Mouse (Mus musculus): ENCODE measurements at regions not wholly inside any gene's neighbourhood (a gene's known extent, or its start where the extent isn't known, plus 50 kb on each side); places are given as distances from the start of the nearest gene placed in this dataset.

DNA sequence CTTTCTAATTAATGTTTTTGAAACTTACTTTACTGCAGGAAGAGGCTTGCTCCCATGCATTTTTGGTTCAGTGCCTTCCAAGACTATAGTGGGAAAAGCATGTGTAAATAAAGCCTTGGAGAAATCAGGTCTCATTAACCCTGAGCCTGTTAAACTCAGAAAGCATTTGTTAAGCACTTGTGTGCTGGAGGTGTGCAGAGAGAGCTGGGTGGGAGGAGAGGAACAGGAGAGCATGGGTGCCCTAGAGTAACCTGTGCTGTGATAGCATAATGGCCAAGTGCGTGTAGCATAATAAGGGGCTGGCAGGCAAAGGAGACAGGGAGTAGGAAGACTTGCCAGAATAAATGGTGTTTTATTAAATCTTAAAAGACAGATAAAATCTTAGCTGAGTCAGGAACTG is 1160.2 kb upstream of the Gulo start:
- 63% methylated on average over 1 of the region's 1 CpGs for WGBS

DNA sequence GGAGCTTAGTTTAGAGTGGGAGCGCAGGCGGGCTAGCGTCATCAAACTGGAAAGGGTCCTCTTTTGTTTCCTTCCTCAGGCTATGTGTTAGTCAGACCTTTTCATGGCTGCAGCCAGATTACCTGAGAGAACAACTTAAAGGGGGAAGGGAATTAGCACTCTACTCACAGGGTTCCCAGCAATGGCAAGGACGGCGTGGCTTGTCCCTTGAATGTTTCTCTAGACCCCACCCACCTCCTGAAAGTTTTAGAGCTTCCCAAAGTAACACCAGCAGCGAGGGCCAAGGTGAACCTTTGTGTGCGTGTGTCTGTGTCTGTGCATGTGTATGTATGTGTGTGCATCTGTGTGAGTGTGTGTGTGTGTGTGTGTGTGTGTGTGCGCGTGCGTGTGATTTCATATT is 1151.0 kb upstream of the Gulo start:
- Histone ChIP-seq H3K4me2 (ENCODE audit: low read depth, low read length) (no peak overlapping the region), H3K9ac (replicated peaks; ENCODE audit: low read length) (no peak overlapping the region), H3K27ac (replicated peaks; ENCODE audit: low read depth, low read length) (no peak overlapping the region), H3K4me3 (ENCODE audit: low read depth, low read length) (no peak overlapping the region), H3K4me1 (ENCODE audit: control insufficient read depth, insufficient read depth, low read length) (no peaks in the 10 kb centered on the region), H3K27me3 (ENCODE audit: control insufficient read depth, insufficient read depth, low read length) (no peaks in the 10 kb centered on the region), H3K36me3 (replicated peaks; ENCODE audit: control insufficient read depth, insufficient read depth, low read depth, low read length) (no peaks in the 10 kb centered on the region), H3K9me3 (replicated peaks; ENCODE audit: control insufficient read depth, low read length) (no peaks in the 10 kb centered on the region)
- 85% methylated on average over 10 of the region's 10 CpGs for WGBS
- no peak for DNase-seq (ENCODE audit: low spot score)
- ATAC-seq (replicated peaks; ENCODE audit: insufficient number of reproducible peaks, low FRiP score, low TSS enrichment, low read depth), result no peak

More for the DNA sequence above, 1160.2 kb upstream of the Gulo start:
- Histone ChIP-seq H3K36me3 (replicated peaks; ENCODE audit: control insufficient read depth, insufficient read depth, low read depth, low read length) (no peaks in the 10 kb centered on the region), H3K27me3 (ENCODE audit: control insufficient read depth, insufficient read depth, low read length) (no peaks in the 10 kb centered on the region), H3K4me1 (ENCODE audit: control insufficient read depth, insufficient read depth, low read length) (no peaks in the 10 kb centered on the region), H3K9me3 (replicated peaks; ENCODE audit: control insufficient read depth, low read length) (no peaks in the 10 kb centered on the region), H3K9ac (replicated peaks; ENCODE audit: low read length) (no peak overlapping the region), H3K4me2 (ENCODE audit: low read depth, low read length) (no peak overlapping the region), H3K4me3 (ENCODE audit: low read depth, low read length) (no peak overlapping the region), H3K27ac (replicated peaks; ENCODE audit: low read depth, low read length) (no peak overlapping the region)
- no peak for ATAC-seq (replicated peaks; ENCODE audit: insufficient number of reproducible peaks, low FRiP score, low TSS enrichment, low read depth)
- no peak for DNase-seq (ENCODE audit: low spot score)

DNA sequence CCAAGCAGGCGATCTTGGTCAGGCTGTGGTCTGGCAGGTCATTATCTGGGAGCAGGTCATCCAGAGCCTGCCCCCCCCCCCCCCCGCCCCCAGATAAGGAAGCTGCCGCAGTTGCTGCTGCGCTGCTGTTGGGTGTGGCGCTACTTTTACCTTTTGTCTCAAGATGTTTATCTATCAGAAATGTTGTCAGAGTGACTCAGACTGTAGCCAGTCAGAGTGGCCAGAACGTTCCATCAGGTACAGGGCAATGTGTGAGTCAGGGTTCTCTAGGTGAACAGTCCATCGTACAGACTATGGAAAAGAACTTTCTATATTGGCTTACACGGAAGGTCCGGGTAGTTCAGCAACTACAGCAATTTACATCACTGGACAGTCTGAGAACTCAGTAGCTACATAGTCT is 1149.9 kb upstream of the Gulo start:
- Histone ChIP-seq H3K4me2 (ENCODE audit: low read depth, low read length) (no peak overlapping the region), H3K4me3 (ENCODE audit: low read depth, low read length) (no peak overlapping the region), H3K9me3 (replicated peaks; ENCODE audit: control insufficient read depth, low read length) (no peaks in the 10 kb centered on the region), H3K9ac (replicated peaks; ENCODE audit: low read length) (no peak overlapping the region), H3K36me3 (replicated peaks; ENCODE audit: control insufficient read depth, insufficient read depth, low read depth, low read length) (no peaks in the 10 kb centered on the region), H3K27me3 (ENCODE audit: control insufficient read depth, insufficient read depth, low read length) (no peaks in the 10 kb centered on the region), H3K27ac (replicated peaks; ENCODE audit: low read depth, low read length) (no peak overlapping the region), H3K4me1 (ENCODE audit: control insufficient read depth, insufficient read depth, low read length) (no peaks in the 10 kb centered on the region)
- DNase-seq (ENCODE audit: low spot score), result no peak
- 89% methylated on average over 9 of the region's 9 CpGs for WGBS
- ATAC-seq (replicated peaks; ENCODE audit: insufficient number of reproducible peaks, low FRiP score, low TSS enrichment, low read depth), result no peak

DNA sequence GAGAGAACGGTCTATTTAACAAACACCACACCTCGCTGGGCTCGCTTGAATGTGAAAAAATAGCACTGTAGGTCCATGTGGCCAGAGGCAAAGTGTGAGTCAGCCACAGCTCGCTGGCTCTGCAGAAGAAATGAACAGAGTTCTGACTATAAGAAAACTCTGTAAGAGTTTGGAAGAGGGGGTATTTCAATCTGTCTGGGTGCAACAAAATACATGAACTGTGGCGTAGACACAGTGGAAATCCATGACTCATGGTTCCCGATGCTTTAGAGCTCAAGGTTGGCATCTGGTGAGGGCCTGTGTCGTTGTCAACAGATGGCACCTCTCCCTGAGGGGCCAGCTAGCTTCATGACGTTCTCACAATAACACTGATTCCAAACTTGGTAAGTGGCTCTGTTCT is 1147.4 kb upstream of the Gulo start:
- Histone ChIP-seq H3K27me3 (ENCODE audit: control insufficient read depth, insufficient read depth, low read length) (no peaks in the 10 kb centered on the region), H3K4me1 (ENCODE audit: control insufficient read depth, insufficient read depth, low read length) (no peaks in the 10 kb centered on the region), H3K9ac (replicated peaks; ENCODE audit: low read length) (no peak overlapping the region), H3K27ac (replicated peaks; ENCODE audit: low read depth, low read length) (no peak overlapping the region), H3K4me2 (ENCODE audit: low read depth, low read length) (no peak overlapping the region), H3K36me3 (replicated peaks; ENCODE audit: control insufficient read depth, insufficient read depth, low read depth, low read length) (no peaks in the 10 kb centered on the region), H3K9me3 (replicated peaks; ENCODE audit: control insufficient read depth, low read length) (no peaks in the 10 kb centered on the region), H3K4me3 (ENCODE audit: low read depth, low read length) (no peak overlapping the region)
- ATAC-seq (replicated peaks; ENCODE audit: insufficient number of reproducible peaks, low FRiP score, low TSS enrichment, low read depth), result no peak
- WGBS, result 73% methylated on average over 8 of the region's 8 CpGs
- DNase-seq (ENCODE audit: low spot score), result no peak

DNA sequence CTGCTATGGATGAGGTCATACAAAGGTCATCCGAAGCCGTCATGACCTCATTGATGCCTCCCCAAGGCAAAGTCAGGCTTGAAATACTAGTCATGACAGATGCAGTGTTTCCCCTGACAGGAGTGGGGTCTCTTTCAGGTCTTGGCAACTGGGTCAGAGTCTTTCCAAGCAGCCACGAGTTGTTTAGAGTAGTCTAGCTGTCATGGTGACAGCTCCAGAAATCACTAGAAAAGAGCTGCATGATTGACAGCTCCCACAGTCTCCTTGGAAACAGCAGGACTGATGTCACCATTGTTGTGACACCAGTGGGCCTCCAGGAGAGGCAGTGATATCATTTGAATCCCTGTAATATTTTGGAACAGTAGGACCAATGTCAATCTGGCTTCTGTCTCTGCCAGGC is 1144.6 kb upstream of the Gulo start:
- no peak for ATAC-seq (replicated peaks; ENCODE audit: insufficient number of reproducible peaks, low FRiP score, low TSS enrichment, low read depth)

DNA sequence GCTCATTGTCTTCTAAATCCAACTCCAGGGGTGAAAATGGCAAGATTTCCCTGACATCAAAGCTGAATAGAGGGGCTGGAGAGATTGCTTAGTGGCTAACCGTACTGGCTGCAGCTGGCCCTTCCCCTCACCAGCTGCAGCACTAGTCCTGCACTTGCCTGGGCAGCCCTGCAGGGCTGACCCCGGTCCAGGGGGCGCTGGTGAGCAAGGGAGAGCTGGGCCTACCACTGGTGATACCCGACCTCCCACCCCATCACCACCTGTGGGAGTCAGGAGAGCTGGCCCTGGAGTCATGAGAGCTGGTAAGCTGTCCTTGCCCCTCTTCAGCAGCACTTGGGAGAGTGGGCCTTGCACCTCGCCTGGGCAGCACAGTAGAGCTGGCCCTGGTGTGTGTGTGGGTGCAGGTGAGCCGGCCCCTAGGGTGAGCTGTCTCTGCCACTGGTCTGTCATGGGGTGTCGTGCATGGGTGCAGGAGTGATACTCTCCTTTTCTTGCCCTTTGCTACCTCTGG is 1141.0 kb upstream of the Gulo start:
- no peak overlapping the region for H3K27ac ChIP-seq (replicated peaks; ENCODE audit: low read depth, low read length)
- no peaks in the 10 kb centered on the region for H3K4me1 ChIP-seq (ENCODE audit: control insufficient read depth, insufficient read depth, low read length)
- H3K27me3 ChIP-seq (ENCODE audit: control insufficient read depth, insufficient read depth, low read length), result no peaks in the 10 kb centered on the region
- 49% methylated on average over 7 of the region's 7 CpGs for WGBS
- H3K9ac ChIP-seq (replicated peaks; ENCODE audit: low read length), result no peak overlapping the region
- H3K9me3 ChIP-seq (replicated peaks; ENCODE audit: control insufficient read depth, low read length), result no peaks in the 10 kb centered on the region
- ATAC-seq (replicated peaks; ENCODE audit: insufficient number of reproducible peaks, low FRiP score, low TSS enrichment, low read depth) (no peak), DNase-seq (ENCODE audit: low spot score) (no peak)
- H3K4me3 ChIP-seq (ENCODE audit: low read depth, low read length), result no peak overlapping the region
- no peaks in the 10 kb centered on the region for H3K36me3 ChIP-seq (replicated peaks; ENCODE audit: control insufficient read depth, insufficient read depth, low read depth, low read length)
- no peak overlapping the region for H3K4me2 ChIP-seq (ENCODE audit: low read depth, low read length)

More for the DNA sequence above, 1144.6 kb upstream of the Gulo start:
- WGBS, result 43% methylated on average over 3 of the region's 3 CpGs
- Histone ChIP-seq H3K27ac (replicated peaks; ENCODE audit: low read depth, low read length) (no peak overlapping the region), H3K27me3 (ENCODE audit: control insufficient read depth, insufficient read depth, low read length) (no peaks in the 10 kb centered on the region), H3K4me3 (ENCODE audit: low read depth, low read length) (no peak overlapping the region), H3K4me1 (ENCODE audit: control insufficient read depth, insufficient read depth, low read length) (no peaks in the 10 kb centered on the region), H3K9ac (replicated peaks; ENCODE audit: low read length) (no peak overlapping the region), H3K36me3 (replicated peaks; ENCODE audit: control insufficient read depth, insufficient read depth, low read depth, low read length) (no peaks in the 10 kb centered on the region), H3K4me2 (ENCODE audit: low read depth, low read length) (no peak overlapping the region), H3K9me3 (replicated peaks; ENCODE audit: control insufficient read depth, low read length) (no peaks in the 10 kb centered on the region)
- no peak for DNase-seq (ENCODE audit: low spot score)

DNA sequence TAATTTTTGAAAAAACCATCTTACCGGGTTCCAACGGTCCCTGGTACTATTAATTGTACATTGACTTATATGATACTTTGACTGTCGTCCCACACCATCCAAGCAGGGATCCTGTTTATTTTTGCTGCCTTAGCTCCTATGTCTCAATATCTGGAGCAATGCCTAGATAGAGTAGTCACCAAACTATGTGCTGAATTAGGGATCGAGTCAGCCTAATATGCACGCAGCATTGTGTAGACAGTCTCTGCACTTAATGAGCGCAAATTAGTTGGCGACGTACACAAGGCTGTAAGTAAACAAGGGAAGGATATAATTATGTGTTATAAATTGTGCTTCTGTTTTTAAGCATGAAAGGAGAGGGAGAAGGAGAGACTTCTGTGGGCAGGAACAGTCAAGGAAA is 1140.1 kb upstream of the Gulo start:
- Histone ChIP-seq H3K9me3 (replicated peaks; ENCODE audit: control insufficient read depth, low read length) (no peaks in the 10 kb centered on the region), H3K36me3 (replicated peaks; ENCODE audit: control insufficient read depth, insufficient read depth, low read depth, low read length) (no peaks in the 10 kb centered on the region), H3K27ac (replicated peaks; ENCODE audit: low read depth, low read length) (no peak overlapping the region), H3K9ac (replicated peaks; ENCODE audit: low read length) (no peak overlapping the region), H3K4me1 (ENCODE audit: control insufficient read depth, insufficient read depth, low read length) (no peaks in the 10 kb centered on the region), H3K4me2 (ENCODE audit: low read depth, low read length) (no peak overlapping the region), H3K4me3 (ENCODE audit: low read depth, low read length) (no peak overlapping the region), H3K27me3 (ENCODE audit: control insufficient read depth, insufficient read depth, low read length) (no peaks in the 10 kb centered on the region)
- no peak for ATAC-seq (replicated peaks; ENCODE audit: insufficient number of reproducible peaks, low FRiP score, low TSS enrichment, low read depth)
- DNase-seq (ENCODE audit: low spot score), result no peak
- WGBS, result 84% methylated on average over 8 of the region's 8 CpGs

DNA sequence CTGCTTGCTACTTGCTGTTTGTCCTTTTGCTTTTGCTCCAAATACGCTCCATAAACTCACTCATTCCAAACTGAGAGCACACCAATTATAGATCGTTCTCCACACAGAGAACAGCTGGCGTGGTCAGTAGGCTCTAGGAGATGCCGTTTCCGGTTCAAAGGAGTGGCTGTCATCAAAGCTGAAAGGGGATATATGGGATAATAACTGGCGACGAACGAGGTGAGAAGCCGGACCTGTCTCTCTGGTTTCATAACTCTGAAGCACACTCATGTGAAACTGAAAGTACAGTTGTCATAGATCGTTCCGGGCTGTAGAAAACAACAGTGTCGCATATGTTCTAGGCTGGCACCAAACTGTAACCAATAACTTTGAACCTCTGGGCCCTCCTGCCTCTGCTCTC is 1137.6 kb upstream of the Gulo start:
- no peak overlapping the region for H3K4me3 ChIP-seq (ENCODE audit: low read depth, low read length)
- DNase-seq (ENCODE audit: low spot score) (no peak), ATAC-seq (replicated peaks; ENCODE audit: insufficient number of reproducible peaks, low FRiP score, low TSS enrichment, low read depth) (no peak)
- H3K36me3 ChIP-seq (replicated peaks; ENCODE audit: control insufficient read depth, insufficient read depth, low read depth, low read length), result no peaks in the 10 kb centered on the region
- H3K9me3 ChIP-seq (replicated peaks; ENCODE audit: control insufficient read depth, low read length), result no peaks in the 10 kb centered on the region
- H3K27ac ChIP-seq (replicated peaks; ENCODE audit: low read depth, low read length), result no peak overlapping the region
- no peak overlapping the region for H3K4me2 ChIP-seq (ENCODE audit: low read depth, low read length)
- no peak overlapping the region for H3K9ac ChIP-seq (replicated peaks; ENCODE audit: low read length)
- H3K27me3 ChIP-seq (ENCODE audit: control insufficient read depth, insufficient read depth, low read length), result no peaks in the 10 kb centered on the region
- 86% methylated on average over 12 of the region's 12 CpGs for WGBS
- H3K4me1 ChIP-seq (ENCODE audit: control insufficient read depth, insufficient read depth, low read length), result no peaks in the 10 kb centered on the region
